Mouse (Mus musculus) testis, adult 2 months (tissue): ENCODE results near the gene Rab14.

Source experiments
- CTCF ChIP-seq: fragments of 200-500 bp; IDR thresholded peaks from 2 replicates; pipeline ENCODE4 v1.5.1; 2012; ENCODE audit warnings: low read depth, mild to moderate bottlenecking, inconsistent platforms, low read length, moderate library complexity; ENCODE audit not compliant: control insufficient read depth, insufficient read depth, insufficient replicate concordance
- POLR2A ChIP-seq: fragments of 200-500 bp; IDR thresholded peaks from 2 replicates; pipeline ENCODE4 v1.6.1; 2012; ENCODE audit warnings: low read depth, mild to moderate bottlenecking, inconsistent platforms, low read length, moderate library complexity; ENCODE audit not compliant: control insufficient read depth

GRCm38 (mm10) chr2:35231871-35232270, 31.0 kb upstream of the Rab14 start:
- no peak for TF ChIP-seq CTCF
- no peak for TF ChIP-seq POLR2A
